In genomic region chr4:117210147-117211074, GRCm38 (mm10) we compare ENCODE assay signal across 9 mouse cellular contexts. TPM values are rescaled to one million over a fixed set of nuclear protein-coding genes. Genes with fewer than 3 reads are reported as not detected.
DNase-seq lines count a peak whose midpoint lies in the region; ATAC-seq and TF ChIP-seq lines count a peak whose summit lies in the region.
"Had no signal": no experiment of that assay in that cellular context is flagged by ENCODE, and none has a peak within 500 bp of the region (broad histone marks: within the 10 kb centered on the region; RNA-seq: fewer than 3 reads in every experiment).

No protein-coding gene starts in this region.

- H3K4me1 ChIP-seq in E14TG2a.4 (replicated peaks; ENCODE audit: low read depth, low read length), result peaks cover 35% of the 10 kb centered on the region
- no peaks in the 10 kb centered on the region for H3K4me1 ChIP-seq in embryonic facial prominence, embryonic 11.5 days (ENCODE audit: control insufficient read depth, insufficient read depth, low read length)
- no peaks in the 10 kb centered on the region for H3K4me1 ChIP-seq in heart, embryonic 14.5 days (ENCODE audit: control insufficient read depth in 2 of 2, insufficient read depth in 2 of 2, low read length in 2 of 2)
- H3K4me1 ChIP-seq in lung, postnatal 0 days (ENCODE audit: insufficient read depth, low read depth, low read length), result no peaks in the 10 kb centered on the region
- H3K4me1 ChIP-seq: limb, embryonic 13.5 days had no signal

- no peak overlapping the region for H3K9ac ChIP-seq in embryonic facial prominence, embryonic 11.5 days (replicated peaks; ENCODE audit: low read length)
- peak overlapping the region; percentile 55 for H3K9ac ChIP-seq in heart, embryonic 14.5 days (ENCODE audit: low read length)
- 0 out of 2 replicates have a peak overlapping the region, but pooled peaks have one; percentile 16 for H3K9ac ChIP-seq in lung, postnatal 0 days (replicated peaks; ENCODE audit: low read depth)
- H3K9ac ChIP-seq: limb, embryonic 13.5 days had no signal

- no peak overlapping the region for H3K27ac ChIP-seq in embryonic facial prominence, embryonic 11.5 days (replicated peaks; ENCODE audit: low read depth, low read length)
- peak overlapping the region in 1 of 2 experiments; percentile 41; a peak in 1 of 4 replicates for H3K27ac ChIP-seq in heart, embryonic 14.5 days (replicated peaks in 1 of 2; ENCODE audit: control insufficient read depth in 1 of 2, insufficient read depth in 1 of 2, low read depth in 2 of 2, low read length in 2 of 2)
- H3K27ac ChIP-seq in lung, postnatal 0 days (ENCODE audit: low read length), result peak overlapping the region; percentile 45; the same call in 1 of the 2 replicates
- H3K27ac ChIP-seq: limb, embryonic 13.5 days had no signal

- DNase-seq in adrenal gland, adult 8-10 months, result peak; percentile 64
- DNase-seq in embryonic facial prominence, embryonic 11.5 days (ENCODE audit: low spot score), result peak; percentile 94
- DNase-seq in kidney, postnatal 25 days, result peak; percentile 88 to 95
- peak; percentile 92 for DNase-seq in lung, postnatal 0 days (ENCODE audit: low spot score)
- DNase-seq in retina, postnatal 7 days (ENCODE audit: low read depth, low spot score), result peak; percentile 64
- DNase-seq in urinary bladder, postnatal 10 days (ENCODE audit: low spot score), result peak; percentile 60

- ATAC-seq in embryonic facial prominence, embryonic 11.5 days (replicated peaks; ENCODE audit: insufficient number of reproducible peaks, low FRiP score, low TSS enrichment, low read depth), result peak; percentile 57
- ATAC-seq in heart, embryonic 14.5 days (ENCODE audit: insufficient number of reproducible peaks, insufficient read depth, low FRiP score, low read depth), result 0 out of 2 replicates have a peak, but pooled peaks have one; percentile 17
- peak; percentile 88 for ATAC-seq in lung, postnatal 0 days

- no peaks in the 10 kb centered on the region for H3K9me3 ChIP-seq in E14TG2a.4 (ENCODE audit: low read length)
- H3K9me3 ChIP-seq in embryonic facial prominence, embryonic 11.5 days (replicated peaks; ENCODE audit: control insufficient read depth, low read length), result no peaks in the 10 kb centered on the region
- H3K9me3 ChIP-seq in heart, embryonic 14.5 days (ENCODE audit: control insufficient read depth, low read length), result no peaks in the 10 kb centered on the region
- no peaks in the 10 kb centered on the region for H3K9me3 ChIP-seq in lung, postnatal 0 days (ENCODE audit: low read length)
- H3K9me3 ChIP-seq: limb, embryonic 13.5 days had no signal

- TF ChIP-seq EP300 in lung, postnatal 0 days (IDR thresholded peaks at IDR 0.05), result peak; percentile 19; the same call in 1 of the 2 replicates

- peak; percentile 91 for TF ChIP-seq CTCF in E14TG2a.4 (conservative IDR thresholded peaks at IDR 0.05; ENCODE audit: low read length)
- peak; percentile 87 for TF ChIP-seq CTCF in lung, postnatal 0 days (IDR thresholded peaks at IDR 0.05)

- H3K36me3 ChIP-seq in E14TG2a.4 (ENCODE audit: insufficient read depth, low read length), result no peaks in the 10 kb centered on the region
- no peaks in the 10 kb centered on the region for H3K36me3 ChIP-seq in embryonic facial prominence, embryonic 11.5 days (replicated peaks; ENCODE audit: control insufficient read depth, insufficient read depth, low read depth, low read length)
- H3K36me3 ChIP-seq in heart, embryonic 14.5 days (ENCODE audit: control insufficient read depth, insufficient read depth, low read length), result no peaks in the 10 kb centered on the region
- no peaks in the 10 kb centered on the region for H3K36me3 ChIP-seq in lung, postnatal 0 days (ENCODE audit: insufficient read depth, low read length)
- H3K36me3 ChIP-seq: limb, embryonic 13.5 days had no signal

- H3K4me3 ChIP-seq in E14TG2a.4 (replicated peaks; ENCODE audit: low read length), result no peak overlapping the region
- no peak overlapping the region for H3K4me3 ChIP-seq in embryonic facial prominence, embryonic 11.5 days (ENCODE audit: low read depth, low read length)
- H3K4me3 ChIP-seq in heart, embryonic 14.5 days (ENCODE audit: control insufficient read depth in 1 of 2, insufficient read depth in 1 of 2, low read depth in 1 of 2, low read length in 2 of 2), result peak overlapping the region in 1 of 2 experiments; percentile 4; a peak in 1 of 4 replicates
- H3K4me3 ChIP-seq in lung, postnatal 0 days (ENCODE audit: low read depth, low read length), result no peak overlapping the region
- H3K4me3 ChIP-seq: limb, embryonic 13.5 days had no signal

- no peak overlapping the region for H3K4me2 ChIP-seq in embryonic facial prominence, embryonic 11.5 days (ENCODE audit: low read depth, low read length)
- H3K4me2 ChIP-seq in heart, embryonic 14.5 days (ENCODE audit: low read length), result peak overlapping the region; percentile 41
- peak overlapping the region; percentile 29 for H3K4me2 ChIP-seq in lung, postnatal 0 days (replicated peaks; ENCODE audit: low read depth, low read length)
- H3K4me2 ChIP-seq: limb, embryonic 13.5 days had no signal

- peaks cover 3% of the 10 kb centered on the region; the same call in 1 of the 2 replicates for H3K27me3 ChIP-seq in E14TG2a.4 (ENCODE audit: insufficient read depth, low read length)
- no peaks in the 10 kb centered on the region for H3K27me3 ChIP-seq in embryonic facial prominence, embryonic 11.5 days (ENCODE audit: control insufficient read depth, insufficient read depth, low read length)
- H3K27me3 ChIP-seq in heart, embryonic 14.5 days (ENCODE audit: control insufficient read depth, insufficient read depth, low read length), result no peaks in the 10 kb centered on the region
- no peaks in the 10 kb centered on the region for H3K27me3 ChIP-seq in lung, postnatal 0 days (replicated peaks; ENCODE audit: insufficient read depth, low read length)
- H3K27me3 ChIP-seq: limb, embryonic 13.5 days had no signal

- 2% methylated on average over 20 of the region's 20 CpGs for WGBS in embryonic facial prominence, embryonic 11.5 days
- WGBS in heart, embryonic 14.5 days, result 6% methylated on average over 20 of the region's 20 CpGs
- 6% methylated on average over 20 of the region's 20 CpGs for WGBS in lung, postnatal 0 days

RNA-seq across cellular contexts. Expression of gene Kif2c, which starts 28.0 kb away (rescaled TPM):
- 1 to 10 TPM in 1 of 4 experiments, under 1 TPM in 3; 0.87 to 1.1 (median 0.93) TPM for total RNA-seq in adrenal gland, adult 8-10 months (2022)
- 111 and 137 TPM in 2 replicates for polyA plus RNA-seq in embryonic facial prominence, embryonic 11.5 days (2014; fragmentation: Nextera tagmentation; extraction: Ambion mirVana)
- polyA plus RNA-seq in heart, embryonic 14.5 days (2014; fragmentation: Nextera tagmentation; extraction: Ambion mirVana), result 32.0 and 35.9 TPM in 2 replicates
- polyA plus RNA-seq in lung, postnatal 0 days (2015; fragmentation: Nextera tagmentation; extraction: Ambion mirVana), result 2.0 and 3.0 TPM in 2 replicates

RNA-seq across cellular contexts. Expression of gene Tmem53, which starts 41.3 kb away (rescaled TPM):
- 100 to 1,000 TPM in 1 of 4 experiments, 10 to 100 TPM in 3; 52.4 to 103 (median 74.9) TPM for total RNA-seq in adrenal gland, adult 8-10 months (2022)
- polyA plus RNA-seq in embryonic facial prominence, embryonic 11.5 days (2014; fragmentation: Nextera tagmentation; extraction: Ambion mirVana), result 9.3 and 10.6 TPM in 2 replicates
- polyA plus RNA-seq in heart, embryonic 14.5 days (2014; fragmentation: Nextera tagmentation; extraction: Ambion mirVana), result 38.0 and 39.8 TPM in 2 replicates
- 23.5 and 27.6 TPM in 2 replicates for polyA plus RNA-seq in lung, postnatal 0 days (2015; fragmentation: Nextera tagmentation; extraction: Ambion mirVana)

RNA-seq across cellular contexts. Expression of gene Armh1, which starts 41.5 kb away (rescaled TPM):
- 1 to 10 TPM; 2.6 to 3.7 (median 3.0) TPM for total RNA-seq in adrenal gland, adult 8-10 months (2022)
- 0.17 TPM in 1 of 2 replicates, not detected in the other for polyA plus RNA-seq in embryonic facial prominence, embryonic 11.5 days (2014; fragmentation: Nextera tagmentation; extraction: Ambion mirVana)
- polyA plus RNA-seq in heart, embryonic 14.5 days (2014; fragmentation: Nextera tagmentation; extraction: Ambion mirVana), result 0.27 and 0.42 TPM in 2 replicates
- polyA plus RNA-seq in lung, postnatal 0 days (2015; fragmentation: Nextera tagmentation; extraction: Ambion mirVana), result 3.8 and 5.0 TPM in 2 replicates

RNA-seq across cellular contexts. Expression of gene Rps8, which starts 54.4 kb away (rescaled TPM):
- 1,000 to 10,000 TPM in 2 of 4 experiments, 100 to 1,000 TPM in 2; 974 to 1,059 (median 1,012) TPM for total RNA-seq in adrenal gland, adult 8-10 months (2022)
- 963 and 976 TPM in 2 replicates for polyA plus RNA-seq in embryonic facial prominence, embryonic 11.5 days (2014; fragmentation: Nextera tagmentation; extraction: Ambion mirVana)
- polyA plus RNA-seq in heart, embryonic 14.5 days (2014; fragmentation: Nextera tagmentation; extraction: Ambion mirVana), result 784 and 900 TPM in 2 replicates
- 633 and 681 TPM in 2 replicates for polyA plus RNA-seq in lung, postnatal 0 days (2015; fragmentation: Nextera tagmentation; extraction: Ambion mirVana)

Comparison
In these comparisons a context has a peak if more than half of its experiments do, and no peak if none do; other contexts are left out.
1. ATAC-seq: peak in every context shown above with its lines; median percentile 88 in lung, postnatal 0 days; 57 in embryonic facial prominence, embryonic 11.5 days; 17 in heart, embryonic 14.5 days.